22 mouse cellular contexts compared by ENCODE assay signal in genomic region chr4:148710446-148710845, GRCm38 (mm10).
A peak's percentile ranks its signal among the peaks of the same experiment; 100 is the strongest.
DNase-seq lines count a peak whose midpoint lies in the region; ATAC-seq and TF ChIP-seq lines count a peak whose summit lies in the region.
"Had no signal": no experiment of that assay in that cellular context is flagged by ENCODE, and none has a peak within 500 bp of the region (broad histone marks: within the 10 kb centered on the region; RNA-seq: fewer than 3 reads in every experiment).

No protein-coding gene starts in this region.

- H3K9ac ChIP-seq in hindbrain, embryonic 14.5 days, result no peak overlapping the region
- H3K9ac ChIP-seq in liver, embryonic 11.5 days (ENCODE audit: low read depth, low read length), result no peak overlapping the region
- H3K9ac ChIP-seq in liver, postnatal 0 days (replicated peaks), result no peak overlapping the region
- H3K9ac ChIP-seq: forebrain, embryonic 12.5 days; midbrain, embryonic 15.5 days had no signal

- H3K36me3 ChIP-seq in hindbrain, embryonic 10.5 days, result no peaks in the 10 kb centered on the region
- no peaks in the 10 kb centered on the region for H3K36me3 ChIP-seq in hindbrain, embryonic 14.5 days (replicated peaks; ENCODE audit: control insufficient read depth, insufficient read depth)
- H3K36me3 ChIP-seq in liver, embryonic 11.5 days (ENCODE audit: control insufficient read depth, insufficient read depth, low read length), result no peaks in the 10 kb centered on the region
- no peaks in the 10 kb centered on the region for H3K36me3 ChIP-seq in liver, postnatal 0 days (replicated peaks; ENCODE audit: insufficient read depth, low read length)
- H3K36me3 ChIP-seq: forebrain, embryonic 12.5 days; G1E; heart, embryonic 10.5 days; midbrain, embryonic 15.5 days had no signal

- no peak for TF ChIP-seq CTCF in liver, postnatal 0 days (IDR thresholded peaks at IDR 0.05; ENCODE audit: low read depth)

- 33% methylated on average over 2 of the region's 2 CpGs for WGBS in hindbrain, embryonic 10.5 days
- whole genome bisulfite sequencing in hindbrain, embryonic 14.5 days, result 29% methylated on average over 2 of the region's 2 CpGs
- WGBS in liver, embryonic 11.5 days, result 53% methylated on average over 2 of the region's 2 CpGs
- WGBS in liver, postnatal 0 days (ENCODE audit: insufficient replicate concordance), result 72% methylated on average over 2 of the region's 2 CpGs

- DNase-seq in hindbrain, embryonic 10.5 days (ENCODE audit: low spot score), result no peak
- no peak for DNase-seq in hindbrain, embryonic 14.5 days (ENCODE audit: low spot score)
- DNase-seq in liver, embryonic 11.5 days (ENCODE audit: low spot score), result no peak
- DNase-seq in liver, postnatal 0 days, result no peak
- DNase-seq in R1 (ENCODE audit: low read depth, low spot score), result peak; percentile 79
- peak; percentile 48 for DNase-seq in retina, postnatal 1 day
- no peak for DNase-seq in adrenal gland, postnatal 4 days (ENCODE audit: low spot score in 2 of 2)
- DNase-seq in spleen, postnatal 10 days (ENCODE audit: low spot score in 2 of 2), result no peak
- DNase-seq: adrenal gland, postnatal 10 days; B cell, adult 2 months; cerebellum, adult 18-20 months; gastrocnemius, postnatal 25 days; heart, postnatal 10 days; liver; lung, adult 2 months; lung, postnatal 4 days; thymus, adult 18-20 months had no signal

- TF ChIP-seq EP300 in liver, postnatal 0 days (IDR thresholded peaks at IDR 0.05; ENCODE audit: low read depth), result no peak

- H3K27me3 ChIP-seq in hindbrain, embryonic 10.5 days (ENCODE audit: insufficient read depth, poor library complexity, severe bottlenecking), result peaks cover 82% of the 10 kb centered on the region
- H3K27me3 ChIP-seq in hindbrain, embryonic 14.5 days (ENCODE audit: control insufficient read depth, insufficient read depth, low read length), result peaks cover 6% of the 10 kb centered on the region; the same call in 1 of the 2 replicates
- peaks cover 12% of the 10 kb centered on the region for H3K27me3 ChIP-seq in liver, embryonic 11.5 days (replicated peaks; ENCODE audit: control insufficient read depth, insufficient read depth, low read length)
- 0 out of 2 replicates have a peak, but pooled peaks cover 1% of the 10 kb centered on the region for H3K27me3 ChIP-seq in liver, postnatal 0 days (ENCODE audit: insufficient read depth, low read length)

- peak overlapping the region; percentile 57 for H3K27ac ChIP-seq in hindbrain, embryonic 10.5 days
- no peak overlapping the region for H3K27ac ChIP-seq in hindbrain, embryonic 14.5 days
- H3K27ac ChIP-seq in liver, embryonic 11.5 days (ENCODE audit: low read depth, low read length), result no peak overlapping the region
- no peak overlapping the region for H3K27ac ChIP-seq in liver, postnatal 0 days (ENCODE audit: low read depth)
- H3K27ac ChIP-seq: forebrain, embryonic 12.5 days; heart, embryonic 10.5 days; midbrain, embryonic 15.5 days had no signal

- no peak overlapping the region for H3K4me3 ChIP-seq in hindbrain, embryonic 10.5 days
- no peak overlapping the region for H3K4me3 ChIP-seq in hindbrain, embryonic 14.5 days (replicated peaks; ENCODE audit: low read length)
- H3K4me3 ChIP-seq in liver, embryonic 11.5 days (ENCODE audit: low read depth, low read length), result no peak overlapping the region
- H3K4me3 ChIP-seq in liver, postnatal 0 days (ENCODE audit: low read depth, low read length), result no peak overlapping the region
- H3K4me3 ChIP-seq: forebrain, embryonic 12.5 days; heart, embryonic 10.5 days; midbrain, embryonic 15.5 days had no signal

- ATAC-seq in hindbrain, embryonic 14.5 days (ENCODE audit: low FRiP score), result no peak
- ATAC-seq in liver, embryonic 11.5 days (replicated peaks; ENCODE audit: low FRiP score), result 0 out of 2 replicates have a peak, but pooled peaks have one; percentile 26
- no peak for ATAC-seq in liver, postnatal 0 days
- ATAC-seq: inflammation-experienced regulatory T-cells, adult 6 months had no signal

- H3K4me1 ChIP-seq in hindbrain, embryonic 10.5 days (replicated peaks), result peaks cover 76% of the 10 kb centered on the region
- H3K4me1 ChIP-seq in hindbrain, embryonic 14.5 days (replicated peaks; ENCODE audit: control insufficient read depth, insufficient read depth, low read length), result peaks cover 10% of the 10 kb centered on the region
- H3K4me1 ChIP-seq in liver, embryonic 11.5 days (replicated peaks; ENCODE audit: control insufficient read depth, insufficient read depth, low read length), result 0 out of 2 replicates have a peak, but pooled peaks cover 3% of the 10 kb centered on the region
- H3K4me1 ChIP-seq in liver, postnatal 0 days (ENCODE audit: insufficient read depth), result no peaks in the 10 kb centered on the region

- no peaks in the 10 kb centered on the region for H3K9me3 ChIP-seq in hindbrain, embryonic 10.5 days
- H3K9me3 ChIP-seq in hindbrain, embryonic 14.5 days (ENCODE audit: control insufficient read depth, low read length), result no peaks in the 10 kb centered on the region
- no peaks in the 10 kb centered on the region for H3K9me3 ChIP-seq in liver, embryonic 11.5 days (ENCODE audit: control insufficient read depth, low read length)
- no peaks in the 10 kb centered on the region for H3K9me3 ChIP-seq in liver, postnatal 0 days (ENCODE audit: low read length)
- H3K9me3 ChIP-seq: forebrain, embryonic 12.5 days; G1E; heart, embryonic 10.5 days; midbrain, embryonic 15.5 days had no signal

- H3K4me2 ChIP-seq in hindbrain, embryonic 14.5 days (replicated peaks), result no peak overlapping the region
- H3K4me2 ChIP-seq in liver, embryonic 11.5 days, result no peak overlapping the region
- no peak overlapping the region for H3K4me2 ChIP-seq in liver, postnatal 0 days (ENCODE audit: low read depth, low read length)
- H3K4me2 ChIP-seq: forebrain, embryonic 12.5 days; midbrain, embryonic 15.5 days had no signal

Comparison
In these comparisons a context has a peak if more than half of its experiments do, and no peak if none do; other contexts are left out.
1. DNase-seq: peak in R1 (single experiment) and retina, postnatal 1 day (single experiment); none in hindbrain, embryonic 10.5 days (single experiment), hindbrain, embryonic 14.5 days (single experiment), liver, embryonic 11.5 days (single experiment), liver, postnatal 0 days (single experiment), adrenal gland, postnatal 4 days (0 of 2) and spleen, postnatal 10 days (0 of 2).